ENCODE assay signal across 44 mouse cellular contexts in the genomic region with DNA sequence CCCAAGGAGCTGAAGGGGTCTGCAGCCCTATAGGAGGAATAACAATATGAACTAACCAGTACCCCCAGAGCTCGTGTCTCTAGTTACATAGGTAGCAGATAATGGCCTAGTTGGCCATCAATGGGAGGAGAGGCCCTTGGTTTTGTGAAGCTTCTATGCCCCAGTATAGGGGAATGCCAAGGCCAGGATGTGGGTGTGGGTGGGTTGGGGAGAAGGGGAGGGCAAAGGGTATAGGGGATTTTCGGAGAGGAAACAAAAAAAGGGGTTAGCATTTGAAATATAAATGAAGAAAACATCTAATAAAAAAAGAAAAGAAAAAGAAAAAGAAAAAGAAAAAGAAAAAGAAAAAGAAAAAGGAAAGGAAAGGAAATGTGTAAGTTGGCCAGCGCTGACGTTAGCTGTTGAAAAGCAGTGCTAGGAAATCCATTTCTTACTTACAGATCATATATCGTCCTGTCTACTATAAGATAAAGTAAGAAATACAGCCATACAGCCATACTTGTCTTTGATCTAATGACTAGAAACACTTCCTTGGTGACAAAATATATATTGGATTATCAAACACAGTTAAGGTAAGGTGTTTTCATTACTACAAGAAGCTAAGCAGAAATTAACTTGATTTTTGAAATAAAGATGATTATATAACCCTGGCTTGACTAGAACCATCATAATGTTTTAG. TPM values are rescaled to one million over a fixed set of nuclear protein-coding genes. Genes with fewer than 3 reads are reported as not detected.
"Had no signal": no experiment of that assay in that cellular context is flagged by ENCODE, and none has a peak within 500 bp of the region (broad histone marks: within the 10 kb centered on the region; RNA-seq: fewer than 3 reads in every experiment).

No protein-coding gene starts in this region.

- DNase-seq: gastrocnemius, adult 2 months; gastrocnemius, postnatal 10 days; gastrocnemius, postnatal 25 days; heart, adult 18-20 months; heart, postnatal 10 days; kidney, adult 11 months; kidney, adult 2 months; kidney, adult 9 months; kidney, postnatal 14 days; kidney, postnatal 36 days; layer of hippocampus, adult 9-11 months; layer of hippocampus, postnatal 36 days; liver; liver, embryonic 13.5 days had no signal

- ATAC-seq: hindbrain, postnatal 0 days; intestine, embryonic 16.5 days had no signal

RNA-seq across cellular contexts. Expression of gene Calhm5, which starts 21.7 kb away (rescaled TPM):
- total RNA-seq: granulocyte monocyte progenitor cell, adult 5-6 weeks; hematopoietic stem cell, adult 5-6 weeks had no signal

RNA-seq across cellular contexts. Expression of gene Calhm4, which starts 30.6 kb away (rescaled TPM):
- total RNA-seq: gastrocnemius, adult 2 months; gastrocnemius, postnatal 10 days; gastrocnemius, postnatal 25 days; gastrocnemius, postnatal 4 days; granulocyte monocyte progenitor cell, adult 5-6 weeks; heart, adult 18-20 months; heart, adult 8-10 months; heart, postnatal 10 days; heart, postnatal 25 days; hematopoietic stem cell, adult 5-6 weeks; hindbrain, postnatal 0 days; layer of hippocampus, adult 18-20 months; layer of hippocampus, postnatal 14 days; layer of hippocampus, postnatal 36 days; left cerebral cortex, adult 18-20 months; left cerebral cortex, adult 8-10 months; left cerebral cortex, postnatal 14 days; left cerebral cortex, postnatal 36 days had no signal
- polyA plus RNA-seq: heart, embryonic 10.5 days; heart, embryonic 12.5 days; heart, embryonic 14.5 days; heart, embryonic 16.5 days; hindbrain, embryonic 11.5 days; hindbrain, embryonic 13.5 days; hindbrain, embryonic 15.5 days; hindbrain, postnatal 0 days; intestine, embryonic 14.5 days; intestine, embryonic 16.5 days; kidney, adult 2 months; kidney, embryonic 15.5 days; kidney, postnatal 0 days; large intestine, adult 2 months; limb, embryonic 10.5 days; limb, embryonic 12.5 days; limb, embryonic 14.5 days; liver, embryonic 11.5 days; liver, embryonic 13.5 days; liver, embryonic 15.5 days had no signal

RNA-seq across cellular contexts. Expression of gene Trappc3l, which starts 37.3 kb away (rescaled TPM):
- total RNA-seq: gastrocnemius, adult 2 months; gastrocnemius, postnatal 10 days; gastrocnemius, postnatal 25 days; gastrocnemius, postnatal 4 days; granulocyte monocyte progenitor cell, adult 5-6 weeks; heart, adult 18-20 months; heart, adult 8-10 months; heart, postnatal 10 days; heart, postnatal 25 days; hematopoietic stem cell, adult 5-6 weeks; hindbrain, postnatal 0 days; layer of hippocampus, adult 8-10 months; layer of hippocampus, postnatal 36 days; left cerebral cortex, postnatal 14 days had no signal
- polyA plus RNA-seq: heart, embryonic 10.5 days; heart, embryonic 12.5 days; heart, embryonic 14.5 days; heart, embryonic 16.5 days; hindbrain, embryonic 11.5 days; hindbrain, embryonic 13.5 days; hindbrain, embryonic 15.5 days; hindbrain, postnatal 0 days; intestine, embryonic 14.5 days; intestine, embryonic 16.5 days; kidney, adult 2 months; kidney, embryonic 15.5 days; kidney, postnatal 0 days; large intestine, adult 2 months; limb, embryonic 10.5 days; limb, embryonic 12.5 days; limb, embryonic 14.5 days; liver, embryonic 11.5 days; liver, embryonic 13.5 days; liver, embryonic 15.5 days had no signal

RNA-seq across cellular contexts. Expression of gene Calhm6, which starts 53.1 kb away (rescaled TPM):
- total RNA-seq: gastrocnemius, adult 2 months; heart, postnatal 25 days; layer of hippocampus, adult 18-20 months; layer of hippocampus, postnatal 36 days had no signal
